In genomic region chr4:128654505-128655381, GRCm38 (mm10) we compare ENCODE assay signal across 8 mouse cellular contexts. TPM values are rescaled to one million over a fixed set of nuclear protein-coding genes. Genes with fewer than 3 reads are reported as not detected.
DNase-seq lines count a peak whose midpoint lies in the region; ATAC-seq and TF ChIP-seq lines count a peak whose summit lies in the region.

Gene Phc2, plus strand, starts transcription at chr4:128654702.

- peaks cover 35% of the 10 kb centered on the region for H3K4me1 ChIP-seq in erythroblast, embryonic 14.5 days (ENCODE audit: control insufficient read depth)
- H3K4me1 ChIP-seq in heart, embryonic 10.5 days: peaks cover 41% of the 10 kb centered on the region
- peaks cover 30% of the 10 kb centered on the region for H3K4me1 ChIP-seq in kidney, embryonic 14.5 days (ENCODE audit: control insufficient read depth, insufficient read depth, low read length)
- peaks cover 16% of the 10 kb centered on the region for H3K4me1 ChIP-seq in limb, embryonic 14.5 days (ENCODE audit: control insufficient read depth, insufficient read depth, low read length)
- H3K4me1 ChIP-seq in midbrain, embryonic 16.5 days (ENCODE audit: control insufficient read depth, insufficient read depth, low read length): peaks cover 25% of the 10 kb centered on the region
- peaks cover 3% of the 10 kb centered on the region; the same call in 1 of the 2 replicates for H3K4me1 ChIP-seq in spleen, adult 2 months (ENCODE audit: control insufficient read depth, insufficient read depth, insufficient read length)

- no peaks in the 10 kb centered on the region for H3K36me3 ChIP-seq in erythroblast, embryonic 14.5 days (ENCODE audit: control insufficient read depth)
- no peaks in the 10 kb centered on the region for H3K36me3 ChIP-seq in heart, embryonic 10.5 days
- H3K36me3 ChIP-seq in kidney, embryonic 14.5 days (ENCODE audit: control insufficient read depth, insufficient read depth, low read length): no peaks in the 10 kb centered on the region
- no peaks in the 10 kb centered on the region for H3K36me3 ChIP-seq in limb, embryonic 14.5 days (ENCODE audit: control insufficient read depth, insufficient read depth, low read length)
- no peaks in the 10 kb centered on the region for H3K36me3 ChIP-seq in midbrain, embryonic 16.5 days (ENCODE audit: control insufficient read depth, insufficient read depth, low read length)
- H3K36me3 ChIP-seq in spleen, adult 2 months (ENCODE audit: control insufficient read depth, insufficient read depth, low read length): no peaks in the 10 kb centered on the region

- peak; percentile 97 for ATAC-seq in kidney, embryonic 14.5 days (ENCODE audit: low FRiP score, low TSS enrichment)
- ATAC-seq in limb, embryonic 14.5 days (ENCODE audit: low FRiP score, low read depth): peak; percentile 94
- ATAC-seq in midbrain, embryonic 16.5 days: peak; percentile 96

- WGBS in heart, embryonic 10.5 days: under 1% methylated on average over 84 of the region's 85 CpGs
- WGBS in kidney, embryonic 14.5 days: under 1% methylated on average over 69 of the region's 85 CpGs
- WGBS in limb, embryonic 14.5 days: 2% methylated on average over 51 of the region's 85 CpGs
- under 1% methylated on average over 63 of the region's 85 CpGs for WGBS in midbrain, embryonic 16.5 days
- 1% methylated on average over 73 of the region's 85 CpGs for WGBS in spleen, adult 2 months

- H3K27me3 ChIP-seq in erythroblast, embryonic 14.5 days (ENCODE audit: control insufficient read depth): peaks cover 24% of the 10 kb centered on the region
- H3K27me3 ChIP-seq in heart, embryonic 10.5 days (ENCODE audit: insufficient read depth, poor library complexity, severe bottlenecking): peaks cover 22% of the 10 kb centered on the region
- no peaks in the 10 kb centered on the region for H3K27me3 ChIP-seq in kidney, embryonic 14.5 days (ENCODE audit: control insufficient read depth, insufficient read depth, low read length)
- no peaks in the 10 kb centered on the region for H3K27me3 ChIP-seq in limb, embryonic 14.5 days (ENCODE audit: control insufficient read depth, insufficient read depth, low read length)
- H3K27me3 ChIP-seq in midbrain, embryonic 16.5 days (ENCODE audit: control insufficient read depth, insufficient read depth, low read depth, low read length): no peaks in the 10 kb centered on the region
- H3K27me3 ChIP-seq in spleen, adult 2 months (ENCODE audit: control insufficient read depth, insufficient read depth, low read length): no peaks in the 10 kb centered on the region

- peak within 1 kb of the TSS; percentile 80 for H3K4me2 ChIP-seq in kidney, embryonic 14.5 days (replicated peaks; ENCODE audit: low read depth, low read length)
- H3K4me2 ChIP-seq in limb, embryonic 14.5 days (replicated peaks; ENCODE audit: low read depth, low read length, severe bottlenecking): peak within 1 kb of the TSS; percentile 72
- H3K4me2 ChIP-seq in midbrain, embryonic 16.5 days (ENCODE audit: low read length): peak within 1 kb of the TSS; percentile 71

- TF ChIP-seq POLR2A in limb, embryonic 14.5 days (IDR thresholded peaks at IDR 0.05; ENCODE audit: borderline replicate concordance, extremely low read depth, insufficient read depth, insufficient read length): no peak
- no peak for TF ChIP-seq POLR2A in spleen, adult 2 months (IDR thresholded peaks at IDR 0.05; ENCODE audit: low read depth, low read length)

- H3K4me3 ChIP-seq in erythroblast, embryonic 14.5 days (replicated peaks): peak within 1 kb of the TSS; percentile 76
- peak within 1 kb of the TSS; percentile 78 for H3K4me3 ChIP-seq in heart, embryonic 10.5 days
- peak within 1 kb of the TSS; percentile 74 for H3K4me3 ChIP-seq in kidney, embryonic 14.5 days (ENCODE audit: low read length)
- H3K4me3 ChIP-seq in limb, embryonic 14.5 days (replicated peaks; ENCODE audit: low read length): peak within 1 kb of the TSS; percentile 77
- H3K4me3 ChIP-seq in midbrain, embryonic 16.5 days (ENCODE audit: low read depth, low read length): peak within 1 kb of the TSS; percentile 78
- H3K4me3 ChIP-seq in spleen, adult 2 months (ENCODE audit: extremely low read depth, insufficient read depth, insufficient read length): peak within 1 kb of the TSS; percentile 69

- H3K9ac ChIP-seq in kidney, embryonic 14.5 days (ENCODE audit: low read depth, low read length): peak within 1 kb of the TSS; percentile 57
- H3K9ac ChIP-seq in limb, embryonic 14.5 days (ENCODE audit: low read depth, low read length, severe bottlenecking): peak within 1 kb of the TSS; percentile 69
- peak within 1 kb of the TSS; percentile 81 for H3K9ac ChIP-seq in midbrain, embryonic 16.5 days (ENCODE audit: low read depth, low read length)

- peak within 1 kb of the TSS; percentile 81 for H3K27ac ChIP-seq in heart, embryonic 10.5 days
- H3K27ac ChIP-seq in kidney, embryonic 14.5 days (ENCODE audit: low read depth, low read length): peak within 1 kb of the TSS; percentile 10; the same call in 1 of the 2 replicates
- H3K27ac ChIP-seq in limb, embryonic 14.5 days (replicated peaks; ENCODE audit: low read depth, low read length): peak within 1 kb of the TSS; percentile 58
- peak within 1 kb of the TSS; percentile 86 for H3K27ac ChIP-seq in midbrain, embryonic 16.5 days (ENCODE audit: low read length)
- H3K27ac ChIP-seq in spleen, adult 2 months (ENCODE audit: insufficient read depth, low read length): peak within 1 kb of the TSS; percentile 33

- DNase-seq in B cell, adult 2 months: peak; percentile 96 to 97
- peak; percentile 92 for DNase-seq in brain, embryonic 18.5 days (ENCODE audit: low read depth, low spot score)
- peak; percentile 97 for DNase-seq in heart, embryonic 10.5 days (ENCODE audit: low spot score)
- peak; percentile 96 for DNase-seq in limb, embryonic 14.5 days (ENCODE audit: low spot score)
- peak; percentile 84 to 95 for DNase-seq in spleen, adult 2 months (ENCODE audit: low read depth in 1 of 2, low spot score in 2 of 2)

- H3K9me3 ChIP-seq in erythroblast, embryonic 14.5 days (ENCODE audit: control insufficient read depth, low read length): no peaks in the 10 kb centered on the region
- H3K9me3 ChIP-seq in heart, embryonic 10.5 days: no peaks in the 10 kb centered on the region
- H3K9me3 ChIP-seq in kidney, embryonic 14.5 days (ENCODE audit: control insufficient read depth, low read length): no peaks in the 10 kb centered on the region
- H3K9me3 ChIP-seq in limb, embryonic 14.5 days (ENCODE audit: control insufficient read depth, low read length): no peaks in the 10 kb centered on the region
- no peaks in the 10 kb centered on the region for H3K9me3 ChIP-seq in midbrain, embryonic 16.5 days (replicated peaks; ENCODE audit: control insufficient read depth, low read length, poor library complexity, severe bottlenecking)

- no peak for TF ChIP-seq CTCF in spleen, adult 2 months (IDR thresholded peaks at IDR 0.05; ENCODE audit: extremely low read depth, insufficient read depth, insufficient read length, insufficient replicate concordance)

RNA-seq across cellular contexts. Expression of gene Phc2, which starts in this region (rescaled TPM):
- 9.0 and 11.2 TPM in 2 replicates for polyA plus RNA-seq in erythroblast, embryonic 14.5 days (2012)
- 24.5 and 35.2 TPM in 2 replicates for polyA plus RNA-seq in heart, embryonic 10.5 days (2016; fragmentation: Nextera tagmentation; extraction: Ambion mirVana)
- 46.6 and 50.2 TPM in 2 replicates for polyA plus RNA-seq in kidney, embryonic 14.5 days (2014; fragmentation: Nextera tagmentation; extraction: Ambion mirVana)
- 103 and 120 TPM in 2 replicates for polyA plus RNA-seq in limb, embryonic 14.5 days (2012; rRNA removed)
- 69.8 and 73.7 TPM in 2 replicates for polyA plus RNA-seq in limb, embryonic 14.5 days (2014; fragmentation: Nextera tagmentation; extraction: Ambion mirVana)
- 19.5 and 22.6 TPM in 2 replicates for polyA plus RNA-seq in midbrain, embryonic 16.5 days (2015; fragmentation: Nextera tagmentation; extraction: Ambion mirVana)
- polyA plus RNA-seq in spleen, adult 2 months (2012; rRNA removed): 76.7 and 101 TPM in 2 replicates

Comparison
In these comparisons a context has a peak if more than half of its experiments do, and no peak if none do; other contexts are left out.
1. Peak in every context shown above with its lines: DNase-seq, ATAC-seq, H3K4me3 ChIP-seq and H3K27ac ChIP-seq.
2. H3K27ac ChIP-seq: peak in every context shown above with its lines; median percentile 86 in midbrain, embryonic 16.5 days; 81 in heart, embryonic 10.5 days; 58 in limb, embryonic 14.5 days; 33 in spleen, adult 2 months; 10 in kidney, embryonic 14.5 days.